9 mouse cellular contexts compared by ENCODE assay signal in genomic region chr7:81868158-81868557, GRCm38 (mm10). TPM values are rescaled to one million over a fixed set of nuclear protein-coding genes. Genes with fewer than 3 reads are reported as not detected.
DNase-seq lines count a peak whose midpoint lies in the region; ATAC-seq and TF ChIP-seq lines count a peak whose summit lies in the region.
"Had no signal": no experiment of that assay in that cellular context is flagged by ENCODE, and none has a peak within 500 bp of the region (broad histone marks: within the 10 kb centered on the region; RNA-seq: fewer than 3 reads in every experiment).

No protein-coding gene starts in this region.

- WGBS in midbrain, embryonic 14.5 days = 23% methylated on average over 6 of the region's 6 CpGs
- WGBS in spleen, adult 2 months = 29% methylated on average over 6 of the region's 6 CpGs

- ATAC-seq in inflammation-experienced regulatory T-cells, adult 6 months = peak; percentile 37
- ATAC-seq in midbrain, embryonic 14.5 days (ENCODE audit: low FRiP score, low TSS enrichment) = peak; percentile 80

- TF ChIP-seq CTCF in spleen, adult 2 months (IDR thresholded peaks at IDR 0.05; ENCODE audit: extremely low read depth, insufficient read depth, insufficient read length, insufficient replicate concordance) = peak; percentile 93

- 0 out of 2 replicates have a peak overlapping the region, but pooled peaks have one; percentile 6 for H3K27ac ChIP-seq in midbrain, embryonic 14.5 days (replicated peaks; ENCODE audit: low read depth, low read length)
- H3K27ac ChIP-seq in spleen, adult 2 months (ENCODE audit: insufficient read depth, low read length) = no peak overlapping the region

- intact Hi-C loops in left cerebral cortex, postnatal 25 days (cut with DNase I) = loop anchor here (5.0 to 10.0 kb wide), 2 partner anchors 89 to 247 kb away; no protein-coding TSS in a partner anchor

- H3K27me3 ChIP-seq in midbrain, embryonic 14.5 days (ENCODE audit: control insufficient read depth, insufficient read depth, low read length) = no peaks in the 10 kb centered on the region
- no peaks in the 10 kb centered on the region for H3K27me3 ChIP-seq in spleen, adult 2 months (ENCODE audit: control insufficient read depth, insufficient read depth, low read length)

- no peak overlapping the region for H3K4me3 ChIP-seq in midbrain, embryonic 14.5 days (replicated peaks; ENCODE audit: low read depth, low read length)
- no peak overlapping the region for H3K4me3 ChIP-seq in spleen, adult 2 months (ENCODE audit: extremely low read depth, insufficient read depth, insufficient read length)

- no peaks in the 10 kb centered on the region for H3K4me1 ChIP-seq in midbrain, embryonic 14.5 days (ENCODE audit: control insufficient read depth, insufficient read depth, low read length)
- peaks cover 5% of the 10 kb centered on the region; the same call in 1 of the 2 replicates for H3K4me1 ChIP-seq in spleen, adult 2 months (ENCODE audit: control insufficient read depth, insufficient read depth, insufficient read length)

- DNase-seq in urinary bladder, adult 18-20 months (ENCODE audit: low spot score in 2 of 2) = peak; percentile 39 to 44
- DNase-seq in urinary bladder, postnatal 10 days (ENCODE audit: low spot score) = no peak
- DNase-seq in cerebellum, postnatal 14 days = peak; percentile 99 to 100
- peak; percentile 56 for DNase-seq in gastrocnemius, adult 18-20 months (ENCODE audit: low spot score)
- peak; percentile 57 for DNase-seq in left cerebral cortex, postnatal 25 days (ENCODE audit: low spot score in 2 of 2)
- peak; percentile 86 for DNase-seq in midbrain, embryonic 14.5 days
- peak in 1 of 2 experiments; percentile 69 for DNase-seq in spleen, adult 2 months (ENCODE audit: low read depth in 1 of 2, low spot score in 2 of 2)

- no peak for TF ChIP-seq POLR2A in spleen, adult 2 months (IDR thresholded peaks at IDR 0.05; ENCODE audit: low read depth, low read length)

- no peaks in the 10 kb centered on the region for H3K9me3 ChIP-seq in midbrain, embryonic 14.5 days (ENCODE audit: control insufficient read depth, low read length)

- no peak overlapping the region for H3K9ac ChIP-seq in midbrain, embryonic 14.5 days (replicated peaks; ENCODE audit: low read length)

- H3K36me3 ChIP-seq in midbrain, embryonic 14.5 days (ENCODE audit: control insufficient read depth, insufficient read depth, low read length) = no peaks in the 10 kb centered on the region
- peaks cover 26% of the 10 kb centered on the region for H3K36me3 ChIP-seq in spleen, adult 2 months (ENCODE audit: control insufficient read depth, insufficient read depth, low read length)

- H3K4me2 ChIP-seq in midbrain, embryonic 14.5 days (ENCODE audit: low read length) = no peak overlapping the region

RNA-seq across cellular contexts. Expression of gene Tm6sf1, which starts 9.4 kb away (rescaled TPM):
- total RNA-seq in gastrocnemius, adult 18-20 months (2021) = 1 to 10 TPM; 6.1 to 7.8 TPM
- polyA plus RNA-seq in inflammation-experienced regulatory T-cells, adult 6 months (2017; shearing (Covaris generic)) = 10 to 100 TPM in 2 of 3 experiments, 1 to 10 TPM in 1; 5.4 to 14.7 (median 10.2) TPM
- 10 to 100 TPM; 29.5 to 30.0 TPM for total RNA-seq in left cerebral cortex, postnatal 25 days (2021)
- polyA plus RNA-seq in midbrain, embryonic 14.5 days (2014; fragmentation: Nextera tagmentation; extraction: Ambion mirVana) = 6.7 and 10.9 TPM in 2 replicates
- 115 and 141 TPM in 2 replicates for polyA plus RNA-seq in spleen, adult 2 months (2012; rRNA removed)

RNA-seq across cellular contexts. Expression of gene Gm10160, which starts 12.6 kb away (rescaled TPM):
- not detected for total RNA-seq in gastrocnemius, adult 18-20 months (2021)
- polyA plus RNA-seq in inflammation-experienced regulatory T-cells, adult 6 months (2017; shearing (Covaris generic)) = not detected
- not detected for total RNA-seq in left cerebral cortex, postnatal 25 days (2021)
- polyA plus RNA-seq in midbrain, embryonic 14.5 days (2014; fragmentation: Nextera tagmentation; extraction: Ambion mirVana) = not detected in 2 replicates
- polyA plus RNA-seq in spleen, adult 2 months (2012; rRNA removed) = not detected in 2 replicates
- total RNA-seq: adrenal gland, postnatal 4 days had no signal

RNA-seq across cellular contexts. Expression of gene Btbd1, which starts 38.9 kb away (rescaled TPM):
- 100 to 1,000 TPM; 163 to 167 TPM for total RNA-seq in gastrocnemius, adult 18-20 months (2021)
- 10 to 100 TPM; 13.9 to 23.0 (median 16.8) TPM for polyA plus RNA-seq in inflammation-experienced regulatory T-cells, adult 6 months (2017; shearing (Covaris generic))
- total RNA-seq in left cerebral cortex, postnatal 25 days (2021) = 100 to 1,000 TPM; 120 to 123 TPM
- 87.9 and 134 TPM in 2 replicates for polyA plus RNA-seq in midbrain, embryonic 14.5 days (2014; fragmentation: Nextera tagmentation; extraction: Ambion mirVana)
- 12.4 and 18.7 TPM in 2 replicates for polyA plus RNA-seq in spleen, adult 2 months (2012; rRNA removed)
